Mouse (Mus musculus) right cerebral cortex, postnatal 10 days (tissue): ENCODE measurements around the gene Kalrn.

ENCODE experiments used
- DNase-seq, 2 experiments: peaks; one replicate each; pipeline ENCODE4 v3.0.0; 2021; ENCODE audit warnings: low spot score in 2 of 2

The Kalrn gene

GRCm38 (mm10) chr16:34557891-34558290 is 15.4 kb downstream of the Kalrn start:
- no peak for DNase-seq

- no peak for DNase-seq
Measured at GRCm38 (mm10) chr16:34552731-34553130, 20.6 kb downstream of the Kalrn start.

GRCm38 (mm10) chr16:34549470-34549999 is 23.8 kb downstream of the Kalrn start:
- DNase-seq = no peak

GRCm38 (mm10) chr16:34546805-34547509 is 26.4 kb downstream of the Kalrn start:
- DNase-seq = no peak

- no peak for DNase-seq
Measured at GRCm38 (mm10) chr16:34543754-34544153, 29.6 kb downstream of the Kalrn start.

GRCm38 (mm10) chr16:34542341-34542740 is 31.0 kb downstream of the Kalrn start:
- no peak for DNase-seq

GRCm38 (mm10) chr16:34538679-34539185 is 34.6 kb downstream of the Kalrn start:
- no peak for DNase-seq

GRCm38 (mm10) chr16:34536300-34536699 is 37.0 kb downstream of the Kalrn start:
- peak in 1 of 2 experiments; percentile 55 for DNase-seq

GRCm38 (mm10) chr16:34535135-34535534 is 38.2 kb downstream of the Kalrn start:
- DNase-seq = no peak

- peak; percentile 70 to 78 for DNase-seq
Measured at GRCm38 (mm10) chr16:34531506-34531905, 41.8 kb downstream of the Kalrn start.

GRCm38 (mm10) chr16:34530029-34530428 is 43.3 kb downstream of the Kalrn start:
- no peak for DNase-seq

- DNase-seq = no peak
Measured at GRCm38 (mm10) chr16:34528234-34528983, 44.9 kb downstream of the Kalrn start.

- no peak for DNase-seq
Measured at GRCm38 (mm10) chr16:34526378-34526777, 47.0 kb downstream of the Kalrn start.

GRCm38 (mm10) chr16:34525866-34526265 is 47.5 kb downstream of the Kalrn start:
- DNase-seq = peak; percentile 76 to 85

- DNase-seq = peak; percentile 56 to 70
Measured at GRCm38 (mm10) chr16:34525205-34525604, 48.1 kb downstream of the Kalrn start.

GRCm38 (mm10) chr16:34521061-34521460 is 52.3 kb downstream of the Kalrn start:
- peak in 1 of 2 experiments; percentile 3 for DNase-seq

- DNase-seq = peak; percentile 38 to 59
Measured at GRCm38 (mm10) chr16:34516891-34517398, 56.4 kb downstream of the Kalrn start.

GRCm38 (mm10) chr16:34515485-34515884 is 57.8 kb downstream of the Kalrn start:
- no peak for DNase-seq

- DNase-seq = peak; percentile 79 to 87
Measured at GRCm38 (mm10) chr16:34513956-34514593, 59.3 kb downstream of the Kalrn start.

- peak in 1 of 2 experiments; percentile 20 for DNase-seq
Measured at GRCm38 (mm10) chr16:34512326-34512725, 61.0 kb downstream of the Kalrn start.

- DNase-seq = peak in 1 of 2 experiments; percentile 12
Measured at GRCm38 (mm10) chr16:34508125-34508524, 65.2 kb downstream of the Kalrn start.

- peak in 1 of 2 experiments; percentile 5 for DNase-seq
Measured at GRCm38 (mm10) chr16:34506048-34506447, 67.3 kb downstream of the Kalrn start.
